Mouse (Mus musculus): ENCODE results near the gene Afmid. TPM values are rescaled to one million over a fixed set of nuclear protein-coding genes. Genes with fewer than 3 reads are reported as not detected.

The Afmid gene
- polyA plus RNA-seq, 1 experiment = 4.4 TPM

- H3K4me3 ChIP-seq (ENCODE audit: insufficient read depth, low read length) = no peak overlapping the region; the same call in 1 of the 2 replicates
- TF ChIP-seq POLR2A (IDR thresholded peaks at IDR 0.05; ENCODE audit: extremely low read depth, insufficient read depth, low read length) = no peak
- H3K4me1 ChIP-seq (ENCODE audit: control insufficient read depth, insufficient read depth, low read length) = peaks cover 2% of the 10 kb centered on the region; the same call in 1 of the 2 replicates
- H3K27ac ChIP-seq (ENCODE audit: insufficient read depth, low read length) = no peak overlapping the region
These were observed 46.3 kb downstream of the Afmid start for GRCm38 (mm10) chr11:117871911-117872584.

- peak within 1 kb of the TSS; percentile 78 for H3K27ac ChIP-seq (ENCODE audit: insufficient read depth, low read length)
- peak within 1 kb of the TSS; percentile 85 for H3K4me3 ChIP-seq (ENCODE audit: insufficient read depth, low read length)
- H3K4me1 ChIP-seq (ENCODE audit: control insufficient read depth, insufficient read depth, low read length) = peaks cover 2% of the 10 kb centered on the region; the same call in 1 of the 2 replicates
- TF ChIP-seq POLR2A (IDR thresholded peaks at IDR 0.05; ENCODE audit: extremely low read depth, insufficient read depth, low read length) (peak; percentile 73), CTCF (IDR thresholded peaks at IDR 0.05; ENCODE audit: extremely low read depth, insufficient read depth, low read length) (no peak)
These were observed 47.3 kb downstream of the Afmid start, which contains the start of gene Tha1 for GRCm38 (mm10) chr11:117872861-117873608. Tha1 (minus strand) TSS chr11:117873481.

- Histone ChIP-seq H3K4me3 (ENCODE audit: insufficient read depth, low read length) (no peak overlapping the region), H3K27ac (ENCODE audit: insufficient read depth, low read length) (no peak overlapping the region), H3K4me1 (ENCODE audit: control insufficient read depth, insufficient read depth, low read length) (peaks cover 2% of the 10 kb centered on the region)
- TF ChIP-seq CTCF (IDR thresholded peaks at IDR 0.05; ENCODE audit: extremely low read depth, insufficient read depth, low read length) (peak; percentile 33), POLR2A (IDR thresholded peaks at IDR 0.05; ENCODE audit: extremely low read depth, insufficient read depth, low read length) (no peak)
These were observed 48.7 kb downstream of the Afmid start for GRCm38 (mm10) chr11:117874419-117874818.

- Histone ChIP-seq H3K4me3 (ENCODE audit: insufficient read depth, low read length) (no peak overlapping the region), H3K27ac (ENCODE audit: insufficient read depth, low read length) (no peak overlapping the region), H3K4me1 (ENCODE audit: control insufficient read depth, insufficient read depth, low read length) (peaks cover 2% of the 10 kb centered on the region)
- TF ChIP-seq CTCF (IDR thresholded peaks at IDR 0.05; ENCODE audit: extremely low read depth, insufficient read depth, low read length) = no peak
- TF ChIP-seq POLR2A (IDR thresholded peaks at IDR 0.05; ENCODE audit: extremely low read depth, insufficient read depth, low read length) = no peak
These were observed 50.0 kb downstream of the Afmid start for GRCm38 (mm10) chr11:117875681-117876080.

- TF ChIP-seq POLR2A (IDR thresholded peaks at IDR 0.05; ENCODE audit: extremely low read depth, insufficient read depth, low read length) (no peak), CTCF (IDR thresholded peaks at IDR 0.05; ENCODE audit: extremely low read depth, insufficient read depth, low read length) (no peak)
- H3K4me1 ChIP-seq (ENCODE audit: control insufficient read depth, insufficient read depth, low read length) = no peaks in the 10 kb centered on the region; the same call in 1 of the 2 replicates
- H3K27ac ChIP-seq (ENCODE audit: insufficient read depth, low read length) = no peak overlapping the region
- H3K4me3 ChIP-seq (ENCODE audit: insufficient read depth, low read length) = no peak overlapping the region
These were observed 52.4 kb downstream of the Afmid start for GRCm38 (mm10) chr11:117877917-117878745.

- no peak overlapping the region for H3K27ac ChIP-seq (ENCODE audit: insufficient read depth, low read length)
- TF ChIP-seq POLR2A (IDR thresholded peaks at IDR 0.05; ENCODE audit: extremely low read depth, insufficient read depth, low read length) (no peak), CTCF (IDR thresholded peaks at IDR 0.05; ENCODE audit: extremely low read depth, insufficient read depth, low read length) (no peak)
These were observed 53.2 kb downstream of the Afmid start for GRCm38 (mm10) chr11:117878892-117879291.

GRCm38 (mm10) chr11:117879676-117880075 lies 54.0 kb downstream of the Afmid start:
- H3K27ac ChIP-seq (ENCODE audit: insufficient read depth, low read length) = no peak overlapping the region
- no peak overlapping the region for H3K4me3 ChIP-seq (ENCODE audit: insufficient read depth, low read length)
- H3K4me1 ChIP-seq (ENCODE audit: control insufficient read depth, insufficient read depth, low read length) = no peaks in the 10 kb centered on the region; the same call in 1 of the 2 replicates
- TF ChIP-seq CTCF (IDR thresholded peaks at IDR 0.05; ENCODE audit: extremely low read depth, insufficient read depth, low read length) = no peak
- no peak for TF ChIP-seq POLR2A (IDR thresholded peaks at IDR 0.05; ENCODE audit: extremely low read depth, insufficient read depth, low read length)

More at GRCm38 (mm10) chr11:117878892-117879291, 53.2 kb downstream of the Afmid start:
- H3K4me3 ChIP-seq (ENCODE audit: insufficient read depth, low read length) = no peak overlapping the region
- H3K4me1 ChIP-seq (ENCODE audit: control insufficient read depth, insufficient read depth, low read length) = no peaks in the 10 kb centered on the region; the same call in 1 of the 2 replicates

GRCm38 (mm10) chr11:117880336-117880976 lies 54.7 kb downstream of the Afmid start:
- H3K4me3 ChIP-seq (ENCODE audit: insufficient read depth, low read length) = no peak overlapping the region
- H3K27ac ChIP-seq (ENCODE audit: insufficient read depth, low read length) = no peak overlapping the region
- TF ChIP-seq CTCF (IDR thresholded peaks at IDR 0.05; ENCODE audit: extremely low read depth, insufficient read depth, low read length) (no peak), POLR2A (IDR thresholded peaks at IDR 0.05; ENCODE audit: extremely low read depth, insufficient read depth, low read length) (no peak)
- no peaks in the 10 kb centered on the region; the same call in 1 of the 2 replicates for H3K4me1 ChIP-seq (ENCODE audit: control insufficient read depth, insufficient read depth, low read length)

- no peak for TF ChIP-seq CTCF (IDR thresholded peaks at IDR 0.05; ENCODE audit: extremely low read depth, insufficient read depth, low read length)
- no peak for TF ChIP-seq POLR2A (IDR thresholded peaks at IDR 0.05; ENCODE audit: extremely low read depth, insufficient read depth, low read length)
- H3K4me3 ChIP-seq (ENCODE audit: insufficient read depth, low read length) = no peak overlapping the region
- H3K27ac ChIP-seq (ENCODE audit: insufficient read depth, low read length) = no peak overlapping the region
- no peaks in the 10 kb centered on the region; the same call in 1 of the 2 replicates for H3K4me1 ChIP-seq (ENCODE audit: control insufficient read depth, insufficient read depth, low read length)
These were observed 55.2 kb downstream of the Afmid start for GRCm38 (mm10) chr11:117880977-117881358.
